Mouse (Mus musculus) lung, embryonic 14.5 days (tissue): ENCODE results near the gene Il13. TPM values are rescaled to one million over a fixed set of nuclear protein-coding genes. Genes with fewer than 3 reads are reported as not detected.

Experiments used
- ATAC-seq: fragments of 200-750 bp; cut with Nextera tagmentation; 2 replicates; pipeline ENCODE4 v1.8.0; 2017; ENCODE audit warnings: mild to moderate bottlenecking, moderate TSS enrichment, moderate library complexity; ENCODE audit not compliant: insufficient read depth
- DNase-seq: peaks from one replicate; pipeline ENCODE4 v3.0.0-alpha.2; 2015
- H3K27ac ChIP-seq: fragments of 300-500 bp; sonication (generic); 2 replicates; pipeline ENCODE4 v1.5.1; 2014; ENCODE audit warnings: low read depth, mild to moderate bottlenecking, moderate library complexity
- H3K27me3 ChIP-seq: fragments of 300-500 bp; sonication (generic); 2 replicates; pipeline ENCODE4 v1.6.1; 2014; ENCODE audit warnings: low read length, control low read depth; ENCODE audit not compliant: insufficient read depth
- H3K36me3 ChIP-seq: fragments of 300-500 bp; sonication (generic); 2 replicates; pipeline ENCODE4 v1.6.1; 2014; ENCODE audit warnings: control low read depth; ENCODE audit not compliant: insufficient read depth
- H3K4me1 ChIP-seq: fragments of 300-500 bp; sonication (generic); 2 replicates; pipeline ENCODE4 v1.6.1; 2014; ENCODE audit warnings: antibody characterized with exemption, control low read depth; ENCODE audit not compliant: insufficient read depth
- H3K4me2 ChIP-seq: fragments of 300-500 bp; sonication (generic); 2 replicates; pipeline ENCODE4 v1.6.1; 2014; ENCODE audit warnings: mild to moderate bottlenecking
- H3K4me3 ChIP-seq: fragments of 300-500 bp; sonication (generic); 2 replicates; pipeline ENCODE4 v1.5.1; 2014; ENCODE audit warnings: low read depth, low read length
- H3K9ac ChIP-seq: fragments of 300-500 bp; sonication (generic); 2 replicates; pipeline ENCODE4 v1.6.1; 2014
- H3K9me3 ChIP-seq: fragments of 300-500 bp; sonication (generic); 2 replicates; pipeline ENCODE4 v1.6.1; 2016; ENCODE audit warnings: low read depth, low read length, control low read depth
- CTCF ChIP-seq: IDR thresholded peaks from 2 replicates; pipeline ENCODE4 v1.5.1; 2016; ENCODE audit warnings: antibody characterized with exemption, low read depth
- WGBS: fragments of 180-500 bp; shearing (Covaris S2); extraction: QIAGEN DNeasy Blood & Tissue Kit; methylation state at CpG from one replicate; pipeline ENCODE4 v1.1.7; 2014; 5-methylcytosine and 5-hydroxymethylcytosine counted together
- polyA plus RNA-seq: library from polyadenylated mRNA; unstranded; fragments of >200 nt; fragmentation: Nextera tagmentation; extraction: Ambion mirVana; gene quantifications from 2 replicates; pipeline ENCODE4 v1.2.1, GENCODE M21; 2014

Gene Il13
- polyA plus RNA-seq, 1 experiment from 2014 or later, result not detected

DNA sequence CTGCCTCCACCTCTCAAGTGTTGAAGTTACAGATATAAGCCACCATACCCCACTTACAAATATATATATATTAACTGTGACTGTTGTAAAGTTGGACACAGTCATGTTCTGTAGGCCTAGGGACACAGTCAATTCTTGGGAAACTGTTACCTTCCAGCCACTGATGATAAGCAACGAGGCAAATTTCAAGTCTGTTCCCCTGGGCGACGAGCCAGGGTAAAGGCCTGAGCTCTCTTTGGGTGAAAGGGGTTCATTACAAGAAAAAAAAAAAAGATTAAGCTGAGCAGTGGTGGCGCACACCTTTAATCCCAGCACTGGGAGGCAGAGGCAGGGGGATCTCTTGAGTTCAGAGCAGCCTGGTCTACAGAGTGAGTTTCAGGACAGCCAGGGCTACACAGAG is 14.4 kb downstream of the Il13 start:
- Histone ChIP-seq H3K4me1 (no peaks in the 10 kb centered on the region), H3K27ac (no peak overlapping the region), H3K9me3 (no peaks in the 10 kb centered on the region), H3K4me3 (no peak overlapping the region), H3K4me2 (no peak overlapping the region), H3K36me3 (no peaks in the 10 kb centered on the region), H3K9ac (no peak overlapping the region), H3K27me3 (no peaks in the 10 kb centered on the region)
- 77% methylated on average over 4 of the region's 4 CpGs for WGBS
- DNase-seq, result no peak
- no peak for TF ChIP-seq CTCF
- no peak for ATAC-seq

DNA sequence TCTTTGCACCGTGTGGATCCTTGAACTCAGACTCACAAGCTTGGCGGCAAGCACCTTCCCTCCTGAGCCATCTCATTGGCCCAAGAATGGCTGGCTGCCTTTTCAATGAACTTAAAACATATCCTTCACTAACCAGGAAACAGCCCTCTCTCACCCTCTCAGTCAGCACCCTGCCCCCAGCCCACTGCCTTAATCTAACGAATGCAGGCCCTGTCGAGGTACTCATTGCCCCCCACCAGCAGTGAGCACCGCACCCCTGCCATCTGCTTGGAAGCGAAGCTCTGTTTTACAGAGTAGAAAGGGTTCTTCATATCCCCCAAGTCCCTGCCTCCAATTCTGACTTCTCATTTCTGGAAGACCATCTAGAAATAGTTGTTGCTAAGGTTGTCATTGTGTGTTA is 15.1 kb downstream of the Il13 start:
- H3K4me1 ChIP-seq, result no peaks in the 10 kb centered on the region

DNA sequence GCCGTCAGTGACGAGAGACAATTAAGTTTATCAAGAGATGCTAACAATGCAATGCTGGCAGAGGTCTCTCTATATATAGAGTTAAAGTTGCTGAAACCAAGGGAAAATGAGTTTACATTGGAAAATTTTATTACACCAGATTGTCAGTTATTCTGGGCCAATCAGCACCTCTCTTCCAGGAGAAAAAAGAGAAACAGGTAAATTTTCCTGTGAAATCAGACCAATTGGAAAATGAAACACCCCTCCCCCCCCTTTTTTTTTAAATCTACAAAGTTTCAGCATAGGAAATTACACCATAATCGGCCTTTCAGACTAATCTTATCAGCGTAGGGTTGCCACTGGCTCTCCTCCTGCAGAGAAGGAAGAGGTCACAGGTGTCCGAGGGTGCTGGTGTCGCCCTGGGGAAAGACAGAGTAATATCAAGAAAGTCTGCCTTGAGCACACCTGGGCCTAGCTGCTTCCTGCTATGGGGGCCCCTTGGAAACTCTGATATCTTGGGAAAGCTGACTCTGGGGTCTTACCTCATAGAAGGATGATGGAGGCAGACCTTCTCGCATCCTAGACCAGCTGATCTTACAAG is 15.8 kb downstream of the Il13 start, which contains the start of gene Il4:
TSS of gene Il4 (minus strand) at position 51 of the 580 bp plus-strand sequence.
- no peak within 1 kb of the TSS for H3K4me2 ChIP-seq
- no peak within 1 kb of the TSS for H3K9ac ChIP-seq
- DNase-seq (no peak), ATAC-seq (no peak)
- no peak for TF ChIP-seq CTCF
- H3K27me3 ChIP-seq, result no peaks in the 10 kb centered on the region
- H3K36me3 ChIP-seq, result no peaks in the 10 kb centered on the region
- H3K27ac ChIP-seq, result no peak within 1 kb of the TSS
- no peaks in the 10 kb centered on the region for H3K9me3 ChIP-seq
- WGBS, result 66% methylated on average over 7 of the region's 7 CpGs
- H3K4me3 ChIP-seq, result no peak within 1 kb of the TSS
- no peaks in the 10 kb centered on the region for H3K4me1 ChIP-seq

More for the DNA sequence above, 15.1 kb downstream of the Il13 start:
- Histone ChIP-seq H3K36me3 (no peaks in the 10 kb centered on the region), H3K9me3 (no peaks in the 10 kb centered on the region), H3K27me3 (no peaks in the 10 kb centered on the region), H3K4me2 (no peak overlapping the region), H3K9ac (no peak overlapping the region), H3K27ac (no peak overlapping the region), H3K4me3 (no peak overlapping the region)
- TF ChIP-seq CTCF, result no peak
- DNase-seq (no peak), ATAC-seq (no peak)
- WGBS, result 58% methylated on average over 6 of the region's 6 CpGs

DNA sequence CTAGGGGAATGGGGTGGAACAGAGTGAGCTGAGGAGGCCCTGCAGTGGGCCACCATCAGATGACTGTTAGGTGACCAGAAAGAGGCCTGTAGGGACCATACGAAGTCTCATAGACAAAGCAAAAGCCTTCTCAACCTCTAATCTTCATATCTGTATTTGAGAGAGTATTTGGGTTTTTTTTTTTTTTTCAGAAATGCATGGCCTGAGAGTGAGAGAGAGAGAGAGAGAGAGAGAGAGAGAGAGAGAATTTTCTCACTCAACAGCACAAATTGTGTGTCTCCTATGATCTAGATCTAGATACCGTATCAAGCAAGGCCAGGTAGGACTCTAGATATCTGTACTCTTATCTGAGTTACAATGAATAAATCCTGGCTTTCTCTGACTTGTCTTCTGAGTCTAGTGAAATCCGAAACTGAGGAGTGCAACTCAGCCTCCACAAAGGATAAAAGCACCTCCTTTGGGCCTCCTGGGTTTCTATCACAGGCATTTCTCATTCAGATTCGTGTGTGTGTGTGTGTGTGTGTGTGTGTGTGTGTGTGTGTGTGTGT is 16.9 kb downstream of the Il13 start:
- H3K36me3 ChIP-seq, result no peaks in the 10 kb centered on the region
- H3K27me3 ChIP-seq, result no peaks in the 10 kb centered on the region
- no peak for TF ChIP-seq CTCF
- H3K27ac ChIP-seq, result no peak overlapping the region
- H3K4me1 ChIP-seq, result no peaks in the 10 kb centered on the region
- H3K4me2 ChIP-seq, result no peak overlapping the region
- no peaks in the 10 kb centered on the region for H3K9me3 ChIP-seq
- 55% methylated on average over 4 of the region's 4 CpGs for WGBS
- ATAC-seq (no peak), DNase-seq (no peak)
- H3K4me3 ChIP-seq, result no peak overlapping the region
- no peak overlapping the region for H3K9ac ChIP-seq

DNA sequence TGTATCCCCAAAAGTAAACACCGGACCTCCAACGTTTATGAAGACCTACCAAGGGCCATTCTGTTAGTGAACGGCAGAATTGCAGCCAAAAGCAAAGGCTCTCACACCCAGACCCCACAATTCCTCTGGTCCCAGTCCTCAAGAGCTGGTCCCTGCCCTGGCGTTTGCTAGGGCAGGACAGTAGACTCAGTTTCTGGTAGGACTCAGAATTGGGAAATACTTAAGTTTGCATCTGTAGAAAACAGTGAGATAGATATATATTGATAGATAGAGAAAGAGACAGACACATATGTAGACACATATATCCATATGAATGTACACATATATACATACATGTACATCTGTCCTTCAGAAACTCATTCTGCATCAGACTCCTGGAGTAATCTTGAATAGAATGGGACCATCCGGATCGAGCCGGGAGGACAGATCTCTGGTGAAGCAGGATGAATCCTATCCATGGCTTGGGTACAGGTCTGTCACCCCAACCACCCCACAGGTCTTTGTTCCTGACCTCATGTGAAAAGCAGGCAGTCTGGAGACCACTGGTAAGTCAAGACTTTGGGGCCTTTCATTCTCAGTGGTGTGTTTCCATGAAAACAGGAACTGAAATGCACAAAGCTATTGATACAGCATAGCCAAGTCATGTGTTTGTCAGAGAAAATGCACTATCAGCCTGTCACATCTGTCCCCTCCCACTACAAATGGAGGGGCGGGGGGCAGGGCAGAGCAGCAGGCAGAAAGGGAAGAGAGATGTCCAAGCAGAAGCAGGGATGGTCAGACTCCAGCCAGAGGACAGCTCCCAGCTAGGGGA is 17.5 kb downstream of the Il13 start:
- no peaks in the 10 kb centered on the region for H3K4me1 ChIP-seq
- no peak for TF ChIP-seq CTCF
- 59% methylated on average over 8 of the region's 8 CpGs for WGBS
- no peaks in the 10 kb centered on the region for H3K27me3 ChIP-seq
- DNase-seq, result no peak
- H3K9ac ChIP-seq, result no peak overlapping the region
- H3K9me3 ChIP-seq, result no peaks in the 10 kb centered on the region
- H3K27ac ChIP-seq, result no peak overlapping the region
- H3K4me2 ChIP-seq, result no peak overlapping the region
- H3K36me3 ChIP-seq, result no peaks in the 10 kb centered on the region
- no peak overlapping the region for H3K4me3 ChIP-seq
- no peak for ATAC-seq

DNA sequence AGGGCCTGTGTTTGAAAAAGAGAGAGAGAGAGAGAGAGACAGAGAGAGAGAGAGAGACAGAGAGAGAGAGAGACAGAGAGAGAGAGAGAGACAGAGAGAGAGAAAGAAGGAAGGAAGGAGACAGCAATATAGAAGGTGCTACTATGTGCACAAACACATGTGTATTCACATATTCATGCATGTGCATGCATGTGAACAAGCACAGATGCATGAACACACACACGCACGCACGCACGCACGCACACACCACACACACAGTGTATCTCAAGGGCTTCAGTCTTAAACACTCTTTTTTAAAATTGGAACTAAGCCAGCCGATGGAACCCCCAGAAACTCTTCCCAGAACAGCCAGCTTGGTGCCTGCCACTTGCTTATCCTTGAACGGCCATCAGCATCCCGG is 18.9 kb downstream of the Il13 start:
- 90% methylated on average over 8 of the region's 8 CpGs for WGBS
- DNase-seq (no peak), ATAC-seq (no peak)
- no peak for TF ChIP-seq CTCF
- Histone ChIP-seq H3K4me3 (no peak overlapping the region), H3K4me1 (no peaks in the 10 kb centered on the region), H3K27me3 (no peaks in the 10 kb centered on the region), H3K9ac (no peak overlapping the region), H3K36me3 (no peaks in the 10 kb centered on the region), H3K9me3 (no peaks in the 10 kb centered on the region), H3K27ac (no peak overlapping the region), H3K4me2 (no peak overlapping the region)

DNA sequence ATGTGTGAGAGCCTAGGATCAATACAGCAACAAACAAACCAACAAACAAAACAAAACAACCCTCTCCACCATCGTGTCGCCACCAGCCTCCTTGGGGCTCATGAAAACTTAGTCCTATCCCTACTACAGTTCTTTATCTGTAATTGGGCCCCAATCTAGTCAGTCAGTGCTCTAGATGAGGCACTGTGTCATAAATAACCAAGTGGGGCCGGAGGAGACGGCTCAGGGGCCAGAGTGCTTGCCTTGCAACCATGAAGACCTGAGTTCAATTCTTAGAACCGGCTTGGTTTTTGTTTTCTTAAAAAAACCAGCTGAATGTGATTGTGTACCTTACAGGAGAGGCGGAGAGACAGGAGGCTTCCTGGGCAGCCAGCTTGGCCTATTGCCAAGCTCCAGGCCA is 19.3 kb downstream of the Il13 start:
- no peak overlapping the region for H3K4me3 ChIP-seq
- H3K9me3 ChIP-seq, result no peaks in the 10 kb centered on the region
- H3K4me2 ChIP-seq, result no peak overlapping the region
- no peaks in the 10 kb centered on the region for H3K27me3 ChIP-seq
- ATAC-seq, result no peak
- H3K9ac ChIP-seq, result no peak overlapping the region
- no peaks in the 10 kb centered on the region for H3K4me1 ChIP-seq
- no peak for DNase-seq
- 57% methylated on average over 6 of the region's 6 CpGs for WGBS
- H3K27ac ChIP-seq, result no peak overlapping the region
- TF ChIP-seq CTCF, result no peak
- H3K36me3 ChIP-seq, result no peaks in the 10 kb centered on the region
